Mouse (Mus musculus) neural tube, postnatal 0 days (tissue): ENCODE measurements around the gene Ermn. TPM values are rescaled to one million over a fixed set of nuclear protein-coding genes. Genes with fewer than 3 reads are reported as not detected.

Experiments used
- polyA plus RNA-seq: library from polyadenylated mRNA; unstranded; fragments of >200 nt; fragmentation: Nextera tagmentation; extraction: Ambion mirVana; gene quantifications from 2 replicates; pipeline ENCODE4 v1.2.1, GENCODE M21; 2015

Ermn gene
- 0.80 and 1.0 TPM in 2 replicates for polyA plus RNA-seq

GRCm38 (mm10) chr2:58052821-58053581 lies at the start of gene Ermn:
Gene Ermn (minus strand): TSS chr2:58052864.

GRCm38 (mm10) chr2:57997752-57998430 lies 54.8 kb downstream of the Ermn start, which contains the start of gene Galnt5:
Gene Galnt5 (plus strand): TSS chr2:57997884.

Other genes starting within 250 kb of the Ermn start
- 0.13 TPM in 1 of 2 replicates, not detected in the other for gene Galnt5, start 55.0 kb downstream of the Ermn start, polyA plus RNA-seq
- 0.22 TPM in 1 of 2 replicates, not detected in the other for gene Cytip, start 142.7 kb upstream of the Ermn start, polyA plus RNA-seq